Mouse (Mus musculus) layer of hippocampus, adult 9-11 months (tissue): ENCODE data around the gene 1110059E24Rik.

Experiments used
- DNase-seq: peaks from one replicate; pipeline ENCODE4 v3.0.0; 2022

Gene 1110059E24Rik

DNA sequence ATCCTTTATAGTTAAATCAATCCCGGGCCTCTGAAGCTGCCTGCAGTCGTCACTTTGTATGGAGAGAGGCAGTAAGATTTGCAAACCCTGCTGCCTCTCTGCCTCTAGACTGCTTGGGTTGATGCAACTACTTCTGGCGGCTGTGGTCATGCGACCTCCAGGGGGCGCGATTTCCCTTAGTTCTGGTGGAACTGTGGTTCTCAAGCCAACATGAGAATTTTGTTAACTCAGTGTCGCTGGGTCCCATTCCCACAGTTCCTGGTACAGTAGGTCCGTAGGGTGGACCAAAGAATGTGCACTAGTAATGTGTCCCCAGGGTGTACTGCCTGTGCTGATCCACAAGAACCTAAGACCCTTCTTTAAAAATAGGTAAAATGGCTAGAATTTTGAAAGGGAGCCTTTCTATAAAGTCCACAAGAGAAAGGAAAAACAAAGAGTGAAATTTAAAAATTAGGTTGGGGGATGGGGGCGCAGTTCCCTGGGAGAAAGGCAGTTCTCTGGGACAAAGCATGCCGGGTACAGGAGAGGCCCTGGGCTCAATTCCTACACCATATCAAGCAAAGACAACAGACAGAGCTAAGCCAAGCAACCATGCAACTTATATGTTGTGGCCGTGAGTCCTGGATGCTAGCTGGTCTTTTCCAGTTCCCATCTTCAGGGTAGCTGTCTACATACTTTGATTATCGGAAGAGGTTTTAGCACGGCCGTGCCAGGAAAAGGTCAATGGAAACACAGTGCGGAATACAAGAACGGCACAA, 81.4 kb downstream of the 1110059E24Rik start:
- DNase-seq: peak; percentile 83

DNA sequence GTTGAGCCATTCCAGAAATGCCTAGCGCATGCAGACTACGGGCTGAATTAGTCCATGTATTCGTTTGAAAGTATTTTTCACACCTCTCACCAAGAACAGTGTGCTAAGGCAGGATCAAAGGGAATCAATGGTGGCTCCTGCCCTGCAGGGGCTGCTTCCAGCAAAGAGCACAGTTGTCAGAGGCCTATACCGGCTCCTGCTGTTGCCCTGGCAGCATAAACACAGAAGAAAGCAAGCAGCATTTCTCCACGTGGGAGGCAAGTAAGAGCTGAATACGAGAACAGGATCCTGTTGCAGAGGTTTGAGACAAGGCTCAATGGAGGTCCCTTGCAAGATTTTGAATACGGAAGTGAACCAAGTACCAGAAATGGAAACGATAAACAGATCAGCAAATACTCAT, 82.0 kb downstream of the 1110059E24Rik start:
- no peak for DNase-seq

DNA sequence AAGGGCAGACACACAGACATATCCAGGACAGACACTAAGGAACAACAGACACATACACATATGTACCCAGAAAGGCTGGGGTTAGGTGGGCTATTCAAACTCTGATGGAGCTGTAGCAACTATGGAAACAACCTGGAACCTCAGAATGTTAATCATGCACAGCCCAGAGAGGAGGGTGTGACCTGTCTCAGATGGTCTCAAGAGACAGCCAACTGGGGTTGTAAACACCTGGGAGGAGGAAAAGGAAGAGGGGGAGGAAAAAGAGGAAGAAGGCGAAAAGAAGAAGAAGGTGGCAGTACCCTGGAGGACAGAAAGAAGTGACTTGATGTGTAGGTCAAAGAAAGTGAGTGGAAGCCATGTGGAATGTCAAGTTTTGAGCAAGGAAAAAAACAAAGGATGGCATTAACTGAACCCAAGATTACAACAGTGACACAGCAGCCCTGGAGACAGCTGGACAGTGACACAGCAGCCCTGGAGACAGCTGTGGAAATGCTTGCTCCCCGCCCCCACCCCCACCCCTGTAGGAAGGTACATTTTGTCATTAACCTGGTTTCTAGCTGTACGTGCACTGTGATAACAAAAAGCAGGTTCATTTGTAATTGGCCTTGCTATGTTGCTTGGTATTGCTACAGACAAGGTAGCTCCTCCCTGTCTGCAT, 84.1 kb downstream of the 1110059E24Rik start:
- no peak for DNase-seq

DNA sequence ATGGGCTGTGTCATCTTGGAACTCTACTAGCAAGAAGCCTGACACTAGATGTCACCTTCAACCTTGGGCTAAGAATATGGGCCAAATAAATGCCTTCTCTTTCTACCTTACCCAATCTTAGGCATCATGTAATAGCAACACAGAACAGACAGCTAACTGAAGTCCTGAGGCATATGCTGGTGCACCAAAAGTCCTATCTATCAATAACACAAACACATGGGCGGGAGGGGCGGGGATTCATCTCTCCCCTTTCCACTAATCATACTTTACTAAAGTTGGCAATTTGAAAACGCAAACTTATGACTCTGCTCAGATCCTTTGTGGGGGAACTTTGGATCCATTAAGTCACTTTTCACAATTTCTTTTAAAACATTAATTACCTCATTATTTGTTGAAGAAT, 84.8 kb downstream of the 1110059E24Rik start:
- DNase-seq: no peak

DNA sequence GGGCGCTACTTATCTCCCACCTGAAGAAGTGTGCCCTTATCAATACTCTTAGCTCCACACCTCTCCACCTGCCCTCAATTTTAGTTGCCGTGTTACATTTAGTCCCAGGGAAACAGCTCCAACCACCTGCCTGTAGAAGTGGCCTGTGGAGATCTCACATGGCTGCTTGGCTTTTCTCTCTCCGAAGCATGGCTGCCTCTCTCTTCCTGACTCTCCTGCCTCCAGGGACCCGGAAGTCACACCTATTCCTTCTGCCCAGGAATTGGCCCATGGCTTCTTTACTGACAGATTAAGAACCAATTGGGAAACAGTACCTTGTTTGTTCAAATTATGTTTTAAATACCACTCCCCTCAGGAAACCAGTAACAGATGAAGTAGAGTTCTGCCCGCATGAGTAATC, 86.3 kb downstream of the 1110059E24Rik start:
- no peak for DNase-seq

DNA sequence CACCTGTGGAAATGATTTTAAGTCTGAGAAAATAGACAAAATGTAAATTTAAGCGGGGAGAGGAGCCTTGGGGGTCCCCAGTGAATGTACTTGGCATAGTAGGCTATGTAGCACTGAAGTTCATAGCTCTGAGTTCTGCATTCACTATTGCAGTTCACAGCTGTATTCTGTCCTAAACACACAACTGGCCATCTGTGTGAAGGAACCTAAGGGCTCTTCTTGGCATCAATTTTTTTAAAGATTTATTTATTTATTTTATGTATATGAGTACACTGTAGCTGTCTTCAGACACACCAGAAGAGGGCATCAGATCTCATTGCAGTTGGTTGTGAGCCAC, 88.3 kb downstream of the 1110059E24Rik start:
- DNase-seq: no peak

DNA sequence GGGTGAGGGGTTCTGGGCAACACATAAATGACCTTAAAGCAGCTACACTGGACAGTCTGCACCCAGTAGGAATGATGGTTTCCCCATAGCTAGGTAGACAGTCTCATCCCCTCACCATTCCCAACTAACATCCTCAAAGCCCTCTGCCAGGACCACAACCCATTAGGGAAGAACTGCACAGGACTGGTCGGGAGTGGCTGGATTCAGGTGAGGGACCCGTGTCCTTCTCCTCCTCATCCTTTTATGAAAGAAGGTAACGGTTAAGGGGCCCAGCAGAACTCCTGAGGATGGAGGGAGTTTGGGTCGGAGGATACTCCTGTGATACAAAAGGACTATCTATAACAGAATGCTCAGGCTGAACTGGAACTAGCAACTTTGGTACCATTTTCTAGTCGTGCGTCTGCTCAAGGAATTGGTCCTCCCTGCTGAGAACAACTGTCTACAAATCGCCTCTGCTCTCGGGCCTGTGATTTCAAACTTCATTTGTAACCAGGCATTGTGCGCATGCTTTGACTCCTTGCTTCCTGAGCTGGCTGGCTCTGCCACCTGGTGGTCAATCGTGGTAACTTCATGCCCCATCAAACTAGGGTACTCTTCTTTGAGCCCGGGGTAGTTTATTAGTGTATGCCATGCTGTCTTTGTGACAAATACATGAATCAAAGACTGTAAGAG, 88.9 kb downstream of the 1110059E24Rik start:
- DNase-seq: peak; percentile 82

DNA sequence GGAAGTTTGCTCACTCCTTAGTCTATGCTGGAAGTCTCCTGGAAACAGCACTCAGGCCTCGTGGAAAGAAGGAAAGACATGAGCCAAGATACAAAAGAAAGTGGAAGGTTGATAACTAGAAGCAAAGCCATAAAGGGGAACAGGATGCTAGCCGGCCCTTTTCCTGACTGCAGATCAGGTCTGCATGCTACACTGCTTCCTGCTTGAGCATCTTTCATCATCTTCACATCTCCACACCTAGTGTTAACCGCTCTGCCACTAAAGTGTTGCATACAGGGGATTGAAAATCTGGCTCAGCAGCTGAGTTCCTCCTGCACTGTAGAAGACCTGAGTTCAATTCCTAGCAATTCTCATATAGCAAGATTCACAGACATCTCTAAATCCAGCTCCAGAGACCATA, 89.8 kb downstream of the 1110059E24Rik start:
- DNase-seq: no peak

DNA sequence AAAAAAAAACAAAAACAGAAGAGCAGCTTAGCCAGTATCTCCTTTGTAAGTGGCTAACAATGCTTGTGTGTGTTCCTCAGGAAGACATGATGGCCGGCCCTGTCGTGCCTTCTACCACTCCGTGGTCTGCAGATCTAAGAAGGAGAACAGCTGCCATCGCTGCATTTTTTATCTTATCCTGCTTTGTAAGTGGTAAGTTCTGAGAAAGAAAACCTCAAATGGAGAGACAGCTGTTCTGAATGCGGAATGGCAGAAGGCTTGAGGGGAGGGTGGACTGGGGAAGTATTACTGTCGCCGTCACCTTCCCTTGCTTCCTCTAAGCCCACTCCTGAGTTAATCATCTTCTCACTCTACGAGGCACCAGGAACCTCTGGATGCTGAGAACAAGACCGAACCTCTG, 100.0 kb downstream of the 1110059E24Rik start:
- no peak for DNase-seq

DNA sequence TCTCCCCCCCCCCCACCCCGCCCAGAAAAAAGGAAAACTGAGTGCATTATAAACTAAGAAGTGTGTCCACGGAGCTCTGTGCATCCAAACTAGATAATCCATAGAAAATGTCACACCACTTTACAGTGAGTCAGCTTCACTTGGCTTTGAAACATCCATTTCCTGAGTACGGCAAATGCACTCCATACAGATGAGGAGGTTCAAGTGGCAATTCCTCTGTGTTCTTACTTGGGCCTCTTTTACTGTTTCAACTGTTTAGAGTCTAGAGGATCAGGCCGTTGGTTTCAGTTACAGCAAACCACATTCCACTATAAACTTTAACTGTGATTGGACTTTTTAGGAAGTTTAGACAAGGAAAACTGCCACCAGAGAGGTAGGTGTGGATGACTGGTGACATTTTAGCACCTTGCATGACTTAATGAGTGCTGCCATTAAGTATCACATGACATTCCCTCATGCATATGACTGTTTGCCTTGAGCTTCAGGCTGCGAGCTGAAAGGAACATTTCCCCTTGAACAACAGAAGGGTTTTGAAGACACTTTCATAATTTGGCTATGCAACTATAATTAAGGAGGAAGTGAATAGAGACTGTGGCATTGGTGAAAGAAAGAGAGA, 100.7 kb downstream of the 1110059E24Rik start:
- DNase-seq: no peak

DNA sequence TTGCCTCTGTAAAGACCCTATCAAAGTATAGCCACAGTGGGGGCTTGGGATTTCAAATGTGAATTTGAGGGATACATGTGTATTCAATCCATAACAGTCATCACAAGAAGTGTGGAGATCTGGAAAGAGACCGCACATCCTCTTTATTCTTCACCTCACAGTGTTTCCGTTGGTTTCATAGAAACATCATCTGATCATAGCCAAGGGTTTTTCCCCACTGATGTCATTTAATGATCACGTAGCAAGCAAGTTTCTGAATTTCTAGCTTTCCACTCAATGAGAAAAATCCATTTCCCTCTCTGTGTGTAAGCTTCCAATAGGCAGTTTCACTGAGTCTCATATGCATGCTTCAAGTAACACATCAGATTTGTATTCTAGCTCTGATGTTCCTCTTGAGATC, 103.1 kb downstream of the 1110059E24Rik start:
- DNase-seq: no peak

DNA sequence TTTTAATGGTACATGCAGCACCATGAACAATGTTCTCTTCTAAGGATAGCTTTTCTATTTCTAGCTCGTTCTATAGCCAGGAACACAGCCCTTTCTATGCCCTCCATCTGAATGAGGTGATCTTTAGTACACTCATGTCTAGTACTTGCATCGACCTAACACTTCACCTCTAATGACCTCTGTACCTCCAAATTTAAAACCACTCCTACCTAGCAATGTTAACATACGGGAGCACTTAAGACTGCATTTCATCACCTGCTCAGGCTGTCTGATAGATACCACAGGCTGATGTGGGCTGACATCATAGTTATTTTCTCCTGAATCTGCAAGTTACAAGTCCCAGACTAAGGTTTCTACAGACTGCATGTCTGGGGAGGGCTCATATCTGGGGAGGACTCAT, 103.8 kb downstream of the 1110059E24Rik start:
- DNase-seq: no peak

DNA sequence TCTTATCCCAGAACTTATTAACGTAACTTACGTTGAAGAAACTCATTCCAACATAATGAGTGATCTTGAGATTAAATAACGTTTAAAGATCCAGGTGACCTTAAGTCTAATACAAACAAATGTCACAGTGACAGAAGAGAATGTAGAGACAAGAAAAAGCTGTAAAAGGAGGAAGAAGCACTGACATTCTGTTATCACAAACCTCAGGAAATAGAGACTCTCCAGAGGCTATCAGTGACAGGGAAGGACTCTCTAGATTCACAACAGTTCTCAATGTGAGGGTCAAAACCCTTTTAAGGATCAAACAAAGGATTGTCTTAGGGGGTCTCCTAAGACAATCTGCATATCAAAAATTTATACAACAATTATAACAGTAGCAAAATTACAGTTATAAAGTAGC, 115.7 kb downstream of the 1110059E24Rik start:
- DNase-seq: no peak
